Mouse (Mus musculus) MEL (cell line): ENCODE results near the gene Scgb3a1. TPM values are rescaled to one million over a fixed set of nuclear protein-coding genes. Genes with fewer than 3 reads are reported as not detected.

Experiments
- DNase-seq: peaks from one replicate; pipeline ENCODE4 v3.0.0; 2011; ENCODE audit warnings: low read depth, low spot score
- H3K27ac ChIP-seq: 2 replicates; pipeline ENCODE4 v1.5.1; 2012; ENCODE audit warnings: low read depth, mild to moderate bottlenecking, control low read depth, low read length, moderate library complexity; ENCODE audit not compliant: control insufficient read depth
- H3K27me3 ChIP-seq, 2 experiments: fragments of 150-350 bp in 1 of 2; sonication (generic) in 1 of 2; 2 replicates each; pipeline ENCODE4 v1.6.1; 2012; ENCODE audit warnings: low read length in 2 of 2, mild to moderate bottlenecking in 2 of 2, improper control_type of control experiment in 1 of 2, moderate library complexity in 1 of 2; ENCODE audit not compliant: insufficient read depth in 2 of 2, control insufficient read depth in 1 of 2
- H3K36me3 ChIP-seq, 2 experiments: 2 replicates each; pipeline ENCODE4 v1.6.1; 2012 to 2014; ENCODE audit warnings: low read length in 2 of 2, improper control_type of control experiment in 1 of 2, inconsistent platforms in 1 of 2, mild to moderate bottlenecking in 1 of 2; ENCODE audit not compliant: insufficient read depth in 2 of 2, control insufficient read depth in 1 of 2
- H3K4me1 ChIP-seq, 2 experiments: fragments of 150-350 bp in 1 of 2; sonication (generic) in 1 of 2; 2 replicates each; pipeline ENCODE4 v1.6.1; 2012; ENCODE audit warnings: low read length in 2 of 2, improper control_type of control experiment in 1 of 2, mild to moderate bottlenecking in 1 of 2; ENCODE audit not compliant: insufficient read depth in 2 of 2, control insufficient read depth in 1 of 2
- H3K4me3 ChIP-seq, 2 experiments: fragments of 150-350 bp in 1 of 2; sonication (generic) in 1 of 2; 2 replicates each; pipeline ENCODE4 v1.5.1; 2012; ENCODE audit warnings: low read depth in 2 of 2, low read length in 2 of 2, mild to moderate bottlenecking in 2 of 2, moderate library complexity in 2 of 2, control low read depth in 1 of 2, improper control_type of control experiment in 1 of 2; ENCODE audit not compliant: control insufficient read depth in 1 of 2, insufficient read depth in 1 of 2
- H3K79me2 ChIP-seq: 2 replicates; pipeline ENCODE4 v1.6.1; 2012; ENCODE audit warnings: mild to moderate bottlenecking, low read length, moderate library complexity; ENCODE audit not compliant: control insufficient read depth, poor library complexity, insufficient read depth
- H3K9ac ChIP-seq: 2 replicates; pipeline ENCODE4 v1.6.1; 2012; ENCODE audit warnings: low read depth, mild to moderate bottlenecking, control low read depth, low read length, moderate library complexity; ENCODE audit not compliant: control insufficient read depth, poor library complexity, severe bottlenecking
- H3K9me3 ChIP-seq: fragments of 150-350 bp; sonication (generic); replicated peaks from 2 replicates; pipeline ENCODE4 v1.6.1; 2012; ENCODE audit warnings: mild to moderate bottlenecking, low read length, improper control_type of control experiment, moderate library complexity; ENCODE audit not compliant: insufficient read depth
- BHLHE40 ChIP-seq: IDR thresholded peaks from 2 replicates; pipeline ENCODE4 v1.6.1; 2012; ENCODE audit warnings: low read depth, mild to moderate bottlenecking, inconsistent platforms, low read length, improper control_type of control experiment, borderline replicate concordance
- CHD2 ChIP-seq: IDR thresholded peaks from 2 replicates; pipeline ENCODE4 v1.6.1; 2011; ENCODE audit warnings: low read length, improper control_type of control experiment
- CTCF ChIP-seq, 3 experiments: IDR thresholded peaks in 2 of 3; conservative IDR thresholded peaks in 1 of 3; 2 replicates each; pipeline ENCODE4 v1.5.1; 2011 to 2012; ENCODE audit warnings: low read length in 3 of 3, low read depth in 2 of 3, mild to moderate bottlenecking in 2 of 3, improper control_type of control experiment in 1 of 3, inconsistent platforms in 1 of 3, mixed read lengths in 1 of 3, moderate library complexity in 1 of 3; ENCODE audit not compliant: control insufficient read depth in 1 of 3, insufficient read depth in 1 of 3, poor library complexity in 1 of 3, severe bottlenecking in 1 of 3
- ELF1 ChIP-seq: IDR thresholded peaks from 2 replicates; pipeline ENCODE4 v1.6.1; 2014; ENCODE audit warnings: low read depth, mild to moderate bottlenecking, inconsistent platforms, low read length, improper control_type of control experiment, moderate library complexity
- EP300 ChIP-seq, 2 experiments: IDR thresholded peaks; 2 replicates each; pipeline ENCODE4 v1.6.1; 2011; ENCODE audit warnings: improper control_type of control experiment in 2 of 2, low read length in 2 of 2, low read depth in 1 of 2, mild to moderate bottlenecking in 1 of 2
- GATA1 ChIP-seq: IDR thresholded peaks from 2 replicates; pipeline ENCODE4 v1.6.1; 2011; ENCODE audit warnings: low read depth, low read length, improper control_type of control experiment
- JUND ChIP-seq: IDR thresholded peaks from 2 replicates; pipeline ENCODE4 v1.6.1; 2011; ENCODE audit warnings: low read depth, mild to moderate bottlenecking, improper control_type of control experiment, low read length
- KAT2A ChIP-seq: conservative IDR thresholded peaks from 2 replicates; pipeline ENCODE4 v1.6.1; 2012; ENCODE audit warnings: low read depth, low read length, improper control_type of control experiment, inconsistent platforms
- MAFK ChIP-seq: IDR thresholded peaks from 2 replicates; pipeline ENCODE4 v1.6.1; 2011; ENCODE audit warnings: low read depth, mild to moderate bottlenecking, low read length, improper control_type of control experiment, borderline replicate concordance
- MAX ChIP-seq: IDR thresholded peaks from 2 replicates; pipeline ENCODE4 v1.6.1; 2011; ENCODE audit warnings: low read length, improper control_type of control experiment
- MAZ ChIP-seq: IDR thresholded peaks from 2 replicates; pipeline ENCODE4 v1.6.1; 2012; ENCODE audit warnings: low read depth, mild to moderate bottlenecking, inconsistent platforms, low read length, improper control_type of control experiment
- MEF2A ChIP-seq: IDR thresholded peaks from 2 replicates; pipeline ENCODE4 v1.6.1; 2014; ENCODE audit warnings: low read depth, mild to moderate bottlenecking, inconsistent platforms, low read length, improper control_type of control experiment; ENCODE audit not compliant: poor library complexity, insufficient replicate concordance, severe bottlenecking; ENCODE audit errors: extremely low read depth
- MYB ChIP-seq: IDR thresholded peaks from 2 replicates; pipeline ENCODE4 v1.6.1; 2011; ENCODE audit warnings: mild to moderate bottlenecking, low read depth, low read length, improper control_type of control experiment
- MYC ChIP-seq: IDR thresholded peaks from 2 replicates; pipeline ENCODE4 v1.6.1; 2011; ENCODE audit warnings: low read depth, mild to moderate bottlenecking, low read length, improper control_type of control experiment, moderate library complexity
- NRF1 ChIP-seq: IDR thresholded peaks from 2 replicates; pipeline ENCODE4 v1.6.1; 2014; ENCODE audit warnings: low read depth, mild to moderate bottlenecking, inconsistent platforms, low read length, improper control_type of control experiment, moderate library complexity; ENCODE audit not compliant: poor library complexity, insufficient read depth, severe bottlenecking
- POLR2A ChIP-seq, 2 experiments: IDR thresholded peaks; 2 replicates each; pipeline ENCODE4 v1.6.1; 2011 to 2012; ENCODE audit warnings: low read length in 2 of 2, mild to moderate bottlenecking in 2 of 2, control low read depth in 1 of 2, improper control_type of control experiment in 1 of 2, low read depth in 1 of 2, moderate library complexity in 1 of 2; ENCODE audit not compliant: control insufficient read depth in 1 of 2, insufficient read depth in 1 of 2, poor library complexity in 1 of 2
- POLR2AphosphoS5 ChIP-seq: IDR thresholded peaks from 2 replicates; pipeline ENCODE4 v1.6.1; 2012; ENCODE audit warnings: low read depth, borderline replicate concordance, mild to moderate bottlenecking, inconsistent platforms, low read length, moderate library complexity, mixed read lengths
- RAD21 ChIP-seq: IDR thresholded peaks from 2 replicates; pipeline ENCODE4 v1.6.1; 2011; ENCODE audit warnings: mild to moderate bottlenecking, low read depth, low read length, improper control_type of control experiment
- RCOR1 ChIP-seq: IDR thresholded peaks from 2 replicates; pipeline ENCODE4 v1.6.1; 2012; ENCODE audit warnings: low read depth, mild to moderate bottlenecking, inconsistent platforms, low read length, improper control_type of control experiment
- SIN3A ChIP-seq: IDR thresholded peaks from 2 replicates; pipeline ENCODE4 v1.6.1; 2012; ENCODE audit warnings: low read length, improper control_type of control experiment, inconsistent platforms
- SMC3 ChIP-seq: IDR thresholded peaks from 2 replicates; pipeline ENCODE4 v1.6.1; 2011; ENCODE audit warnings: low read depth, low read length, improper control_type of control experiment
- TBP ChIP-seq: IDR thresholded peaks from 2 replicates; pipeline ENCODE4 v1.8.0; 2011; ENCODE audit warnings: low read depth, low read length, improper control_type of control experiment
- TCF12 ChIP-seq: IDR thresholded peaks from 2 replicates; pipeline ENCODE4 v1.6.1; 2014; ENCODE audit warnings: low read depth, mild to moderate bottlenecking, inconsistent platforms, low read length, improper control_type of control experiment, moderate library complexity
- USF1 ChIP-seq: IDR thresholded peaks from 2 replicates; pipeline ENCODE4 v1.6.1; 2014; ENCODE audit warnings: low read depth, mild to moderate bottlenecking, inconsistent platforms, low read length, improper control_type of control experiment, moderate library complexity
- USF2 ChIP-seq, 2 experiments: IDR thresholded peaks; 2 replicates each; pipeline ENCODE4 v1.6.1; 2011 to 2012; ENCODE audit warnings: improper control_type of control experiment in 2 of 2, low read length in 2 of 2, borderline replicate concordance in 1 of 2, inconsistent platforms in 1 of 2, low read depth in 1 of 2, mild to moderate bottlenecking in 1 of 2; ENCODE audit not compliant: insufficient read depth in 1 of 2
- ZC3H11A ChIP-seq: IDR thresholded peaks from 2 replicates; pipeline ENCODE4 v1.6.1; 2012; ENCODE audit warnings: low read depth, mild to moderate bottlenecking, inconsistent platforms, low read length, improper control_type of control experiment
- ZKSCAN1 ChIP-seq: IDR thresholded peaks from 2 replicates; pipeline ENCODE4 v1.6.1; 2012; ENCODE audit warnings: low read depth, mild to moderate bottlenecking, inconsistent platforms, low read length, improper control_type of control experiment, moderate library complexity
- ZNF384 ChIP-seq: IDR thresholded peaks from 2 replicates; pipeline ENCODE4 v1.6.1; 2012; ENCODE audit warnings: low read depth, mild to moderate bottlenecking, inconsistent platforms, low read length, improper control_type of control experiment
- polyA plus RNA-seq, 2 experiments: library from polyadenylated mRNA; stranded (reverse) in 1 of 2; unstranded in 1 of 2; fragments of >175 nt in 1 of 2; fragments of >200 nt in 1 of 2; gene quantifications; 2 replicates each; pipeline versions ENCODE4 v1.2.1 to v1.2.4; 2012; ENCODE audit warnings: low replicate concordance in 2 of 2, low read depth in 1 of 2; ENCODE audit not compliant: insufficient read length in 2 of 2, insufficient read depth in 1 of 2, missing spikeins in 1 of 2
- total RNA-seq: library from RNA; depleted of rRNA; stranded (reverse); fragments of 300-350 nt; gene quantifications from 2 replicates; pipeline ENCODE4 v1.2.3, GENCODE M21; 2012

Gene Scgb3a1
- total and polyA plus RNA-seq, 3 experiments, result not detected

DNA sequence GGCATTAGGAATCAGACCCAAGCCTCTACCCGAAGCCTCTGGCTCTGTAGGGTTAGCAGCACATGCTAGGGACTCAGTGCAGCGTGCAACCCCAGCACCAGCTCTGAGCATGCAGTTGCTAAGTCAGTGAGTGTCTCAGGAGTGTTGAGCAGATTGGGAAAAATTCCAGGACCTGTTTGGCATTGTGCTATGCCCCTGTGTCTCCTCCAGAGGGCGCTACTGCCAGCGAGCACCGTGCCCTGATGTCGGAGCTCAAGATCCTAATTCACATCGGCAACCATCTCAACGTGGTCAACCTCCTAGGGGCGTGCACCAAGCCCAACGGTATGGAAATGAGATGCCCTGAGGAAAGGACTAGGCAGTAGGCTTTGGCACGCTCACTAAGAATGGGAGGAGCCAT lies 27.0 kb upstream of the Scgb3a1 start:
- no peak overlapping the region for H3K27ac ChIP-seq
- no peaks in the 10 kb centered on the region for H3K79me2 ChIP-seq
- H3K4me1 ChIP-seq, result peaks cover 0 to 8% of the 10 kb centered on the region in 2 experiments; a peak in 3 of 4 replicates
- no peaks in the 10 kb centered on the region for H3K27me3 ChIP-seq
- TF ChIP-seq EP300 (IDR thresholded peaks at IDR 0.05; ENCODE audit: low read depth in 1 of 2, low read length in 2 of 2) (no peak), BHLHE40 (no peak), MYC (no peak), RAD21 (peak; percentile 46), GATA1 (no peak), MAX (no peak), SMC3 (peak; percentile 70), CHD2 (no peak), JUND (no peak), CTCF (IDR thresholded peaks at IDR 0.05 in 2 of 3, conservative IDR thresholded peaks at IDR 0.05 in 1 of 3; ENCODE audit: control insufficient read depth in 1 of 3, insufficient read depth in 1 of 3, low read depth in 2 of 3, low read length in 3 of 3, poor library complexity in 1 of 3, severe bottlenecking in 1 of 3) (peak; percentile 78 to 92 (median 91)), ELF1 (no peak), MYB (no peak), MAFK (no peak), MAZ (no peak), ZKSCAN1 (no peak), RCOR1 (no peak), ZC3H11A (0 out of 2 replicates have a peak, but pooled peaks have one; percentile 28), MEF2A (no peak), POLR2AphosphoS5 (no peak), TCF12 (no peak), TBP (no peak), POLR2A (IDR thresholded peaks at IDR 0.05; ENCODE audit: control insufficient read depth in 1 of 2, insufficient read depth in 1 of 2, low read depth in 1 of 2, low read length in 2 of 2, poor library complexity in 1 of 2) (no peak), NRF1 (no peak), USF2 (IDR thresholded peaks at IDR 0.05; ENCODE audit: borderline replicate concordance in 1 of 2, insufficient read depth in 1 of 2, low read depth in 1 of 2, low read length in 2 of 2) (no peak), SIN3A (no peak), KAT2A (no peak), ZNF384 (no peak), USF1 (no peak)
- H3K4me3 ChIP-seq, result no peak overlapping the region
- 0 out of 4 replicates have a peak, but pooled peaks cover 0 to 2% of the 10 kb centered on the region in 2 experiments for H3K36me3 ChIP-seq
- no peaks in the 10 kb centered on the region for H3K9me3 ChIP-seq
- peak; percentile 25 for DNase-seq
- H3K9ac ChIP-seq, result no peak overlapping the region
